Mouse (Mus musculus) heart, embryonic 15.5 days (tissue): ENCODE measurements around the gene Cbfa2t2. TPM values are rescaled to one million over a fixed set of nuclear protein-coding genes. Genes with fewer than 3 reads are reported as not detected.

Source experiments
- ATAC-seq: fragments of 200-750 bp; cut with Nextera tagmentation; replicated peaks from 2 replicates; pipeline ENCODE4 v1.8.0; 2017; ENCODE audit warnings: low read depth, moderate TSS enrichment; ENCODE audit not compliant: insufficient number of reproducible peaks, insufficient read depth, low FRiP score
- H3K27ac ChIP-seq: fragments of 300-500 bp; sonication (generic); 2 replicates; pipeline ENCODE4 v1.5.1; 2015; ENCODE audit warnings: mild to moderate bottlenecking, inconsistent platforms
- H3K27me3 ChIP-seq: fragments of 300-500 bp; sonication (generic); 2 replicates; pipeline ENCODE4 v1.6.1; 2015; ENCODE audit warnings: inconsistent platforms
- H3K36me3 ChIP-seq: fragments of 300-500 bp; sonication (generic); 2 replicates; pipeline ENCODE4 v1.6.1; 2015; ENCODE audit warnings: mild to moderate bottlenecking, inconsistent platforms
- H3K4me1 ChIP-seq: fragments of 300-500 bp; sonication (generic); replicated peaks from 2 replicates; pipeline ENCODE4 v1.6.1; 2015; ENCODE audit warnings: inconsistent platforms
- H3K4me2 ChIP-seq: fragments of 300-500 bp; sonication (generic); 2 replicates; pipeline ENCODE4 v1.6.1; 2015; ENCODE audit warnings: inconsistent platforms, mild to moderate bottlenecking, moderate library complexity
- H3K4me3 ChIP-seq: fragments of 300-500 bp; sonication (generic); 2 replicates; pipeline ENCODE4 v1.5.1; 2015; ENCODE audit warnings: mild to moderate bottlenecking, inconsistent platforms
- H3K9ac ChIP-seq: fragments of 300-500 bp; sonication (generic); 2 replicates; pipeline ENCODE4 v1.6.1; 2015; ENCODE audit warnings: mild to moderate bottlenecking, inconsistent platforms
- H3K9me3 ChIP-seq: fragments of 300-500 bp; sonication (generic); replicated peaks from 2 replicates; pipeline ENCODE4 v1.6.1; 2016; ENCODE audit warnings: inconsistent platforms
- WGBS: fragments of 180-500 bp; shearing (Covaris S2); methylation state at CpG from one replicate; pipeline ENCODE4 v1.1.7; 2015; ENCODE audit warnings: mixed read lengths; 5-methylcytosine and 5-hydroxymethylcytosine counted together
- polyA plus RNA-seq: library from polyadenylated mRNA; unstranded; fragments of >200 nt; fragmentation: Nextera tagmentation; extraction: Ambion mirVana; gene quantifications from 2 replicates; pipeline ENCODE4 v1.2.1, GENCODE M21; 2015

Cbfa2t2 gene
- 25.9 and 31.0 TPM in 2 replicates for polyA plus RNA-seq

DNA sequence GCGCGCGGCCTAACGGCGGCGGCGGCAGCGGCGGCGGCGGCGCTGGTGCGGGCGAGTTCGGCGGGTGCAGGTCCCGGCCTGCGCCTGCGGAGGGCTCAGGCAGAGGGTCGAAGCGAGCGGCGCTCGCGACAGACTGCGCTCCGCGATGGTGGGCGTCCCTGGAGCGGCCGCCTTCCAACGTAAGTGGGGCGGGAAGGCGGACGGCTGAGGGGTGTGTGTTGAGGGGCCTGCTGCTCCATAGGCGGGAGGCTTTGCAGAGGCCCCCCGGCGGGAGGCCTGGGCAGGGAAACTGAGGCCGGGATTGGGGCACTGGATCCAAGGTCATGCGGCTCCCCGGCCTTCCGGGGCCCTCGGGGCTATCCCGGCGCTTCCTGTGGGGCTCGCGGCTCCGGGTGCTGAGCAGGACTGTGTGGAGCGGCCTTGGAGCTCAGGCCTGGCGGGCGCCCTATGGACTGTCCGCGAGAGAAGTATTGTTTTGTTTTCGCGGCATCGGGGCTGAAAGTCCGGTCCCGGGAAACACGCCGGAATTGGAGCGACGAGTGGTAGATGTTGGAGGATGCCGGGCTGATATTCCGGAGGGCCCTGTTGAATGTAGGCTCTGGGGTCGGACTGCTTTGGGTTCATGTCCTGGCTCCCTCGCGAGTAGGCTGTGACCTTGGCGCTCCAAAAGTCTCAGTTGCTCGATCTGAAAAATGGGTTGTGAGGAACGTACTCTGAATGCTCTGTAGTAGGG lies at the start of gene Cbfa2t2:
TSS of gene Cbfa2t2 (plus strand) at position 24 of the 733 bp plus-strand sequence.
- peak within 1 kb of the TSS; percentile 99 for H3K9ac ChIP-seq
- H3K27me3 ChIP-seq = no peaks in the 10 kb centered on the region
- H3K4me1 ChIP-seq = peaks cover 28% of the 10 kb centered on the region
- WGBS = under 1% methylated on average over 69 of the region's 70 CpGs
- ATAC-seq = peak; percentile 62
- no peaks in the 10 kb centered on the region for H3K36me3 ChIP-seq
- H3K27ac ChIP-seq = peak within 1 kb of the TSS; percentile 97
- no peaks in the 10 kb centered on the region for H3K9me3 ChIP-seq
- H3K4me2 ChIP-seq = peak within 1 kb of the TSS; percentile 65
- H3K4me3 ChIP-seq = peak within 1 kb of the TSS; percentile 98

DNA sequence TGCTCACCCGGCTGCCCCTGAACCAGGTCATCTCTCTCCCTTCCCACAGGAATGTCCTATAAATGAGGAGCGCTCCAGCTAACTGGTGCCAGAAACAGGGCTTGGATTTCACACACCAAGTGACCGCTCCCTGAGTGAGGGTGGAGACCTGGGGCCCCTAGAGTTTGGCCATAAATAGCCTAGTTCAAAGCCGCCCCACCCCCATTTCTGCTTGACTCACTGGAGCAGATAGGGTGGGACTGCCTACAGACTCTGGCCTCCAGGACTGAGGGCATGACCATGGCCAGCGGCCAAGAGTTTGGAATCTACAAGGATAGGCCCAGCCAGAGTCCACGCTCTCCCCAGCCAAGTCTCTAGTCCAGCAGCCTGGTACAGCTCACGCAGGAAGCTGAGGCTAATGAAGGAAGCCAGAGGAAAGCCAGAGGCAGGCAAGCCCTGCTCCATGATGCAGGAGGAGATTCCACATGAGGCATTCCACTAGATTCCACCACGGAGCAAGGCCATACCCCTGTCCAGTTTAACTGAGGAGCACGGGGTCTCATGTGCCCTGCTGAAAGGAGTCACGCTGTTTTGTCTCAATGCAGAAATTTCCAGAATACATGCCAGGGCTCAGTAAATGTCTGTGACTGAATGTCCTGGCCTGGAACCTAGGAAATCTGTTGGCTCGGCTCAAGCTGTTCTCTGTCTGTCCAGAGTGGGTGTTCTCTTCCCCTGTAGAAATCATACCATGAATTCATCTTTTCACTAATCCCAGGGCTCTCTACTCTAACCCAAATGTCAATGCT lies 45.9 kb upstream of the Cbfa2t2 start:
- ATAC-seq = peak; percentile 96
- no peaks in the 10 kb centered on the region for H3K36me3 ChIP-seq
- H3K27me3 ChIP-seq = no peaks in the 10 kb centered on the region
- 23% methylated on average over 11 of the region's 11 CpGs for WGBS
- no peak overlapping the region for H3K4me3 ChIP-seq
- H3K4me1 ChIP-seq = peaks cover 30% of the 10 kb centered on the region
- peak overlapping the region; percentile 97 for H3K27ac ChIP-seq
- H3K9ac ChIP-seq = peak overlapping the region; percentile 24; the same call in 1 of the 2 replicates
- H3K4me2 ChIP-seq = peak overlapping the region; percentile 33
- H3K9me3 ChIP-seq = no peaks in the 10 kb centered on the region

DNA sequence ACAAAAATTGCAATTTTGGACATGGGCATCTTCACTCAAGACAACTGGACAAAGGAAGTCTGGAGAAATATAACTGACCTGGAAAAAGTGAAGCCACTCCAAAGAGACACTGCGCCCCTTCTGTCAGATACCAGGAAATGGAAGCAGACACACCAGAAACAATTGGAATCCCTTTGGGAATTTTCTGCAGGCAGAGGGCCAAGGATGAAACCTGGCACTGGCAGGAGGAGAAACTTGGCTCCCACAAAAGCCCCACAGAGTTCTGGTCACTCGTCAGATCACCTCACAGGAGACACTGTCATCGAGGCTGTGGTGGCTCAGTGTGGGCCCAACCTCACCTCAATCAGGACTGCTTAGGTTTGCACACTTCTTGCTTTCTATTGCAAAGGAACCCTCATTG lies 41.7 kb upstream of the Cbfa2t2 start:
- H3K27ac ChIP-seq = peak overlapping the region; percentile 24; the same call in 1 of the 2 replicates
- H3K9ac ChIP-seq = no peak overlapping the region
- no peaks in the 10 kb centered on the region for H3K9me3 ChIP-seq
- 56% methylated on average over 3 of the region's 3 CpGs for WGBS
- no peak for ATAC-seq
- peaks cover 37% of the 10 kb centered on the region for H3K4me1 ChIP-seq
- peaks cover 4% of the 10 kb centered on the region; the same call in 1 of the 2 replicates for H3K36me3 ChIP-seq
- no peak overlapping the region for H3K4me2 ChIP-seq
- H3K4me3 ChIP-seq = no peak overlapping the region
- H3K27me3 ChIP-seq = no peaks in the 10 kb centered on the region

DNA sequence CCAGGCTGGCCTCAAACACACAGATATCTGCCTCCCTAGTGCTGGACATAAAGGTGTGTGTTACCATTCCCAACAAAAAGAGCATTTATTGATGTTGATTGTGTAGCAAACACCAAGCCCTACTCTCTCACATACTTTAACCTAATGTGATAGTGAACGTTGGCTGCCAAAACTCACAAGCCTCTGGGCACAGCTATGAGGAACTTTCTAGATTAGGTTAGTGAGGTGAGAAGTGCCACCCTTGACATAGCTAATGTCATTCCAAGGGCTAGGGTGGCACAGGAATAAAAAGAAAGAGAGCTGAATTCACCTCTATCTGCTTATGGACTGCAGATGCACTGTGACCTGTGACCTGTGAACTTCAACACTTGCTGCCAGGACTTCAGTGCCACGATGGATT lies 39.8 kb upstream of the Cbfa2t2 start:
- H3K9ac ChIP-seq = no peak overlapping the region
- H3K4me1 ChIP-seq = peaks cover 21% of the 10 kb centered on the region
- H3K4me3 ChIP-seq = no peak overlapping the region
- no peaks in the 10 kb centered on the region for H3K9me3 ChIP-seq
- H3K36me3 ChIP-seq = peaks cover 11% of the 10 kb centered on the region; the same call in 1 of the 2 replicates
- no peak overlapping the region for H3K4me2 ChIP-seq
- no peaks in the 10 kb centered on the region for H3K27me3 ChIP-seq
- H3K27ac ChIP-seq = peak overlapping the region; percentile 32; the same call in 1 of the 2 replicates
- 58% methylated on average over 2 of the region's 2 CpGs for WGBS
- no peak for ATAC-seq

DNA sequence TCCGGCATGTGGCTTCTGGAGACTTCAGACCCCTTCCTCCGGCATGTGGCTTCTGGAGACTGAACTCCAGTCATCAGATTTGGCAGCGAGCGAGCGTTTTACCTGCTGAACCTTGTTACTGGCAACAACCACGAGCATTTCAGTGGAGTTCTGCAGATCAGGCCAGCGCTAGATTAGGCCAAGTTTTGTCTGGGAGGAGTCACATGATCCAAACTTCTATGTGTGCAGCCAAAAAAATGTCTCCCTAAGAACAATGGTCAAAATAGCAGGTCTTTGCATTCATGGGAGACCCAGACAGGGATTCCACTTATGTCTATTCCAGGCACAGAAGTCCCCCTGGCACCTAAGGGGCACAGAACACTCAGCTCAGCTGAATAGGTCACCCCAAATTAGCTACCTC lies 38.0 kb upstream of the Cbfa2t2 start:
- no peak for ATAC-seq
- Histone ChIP-seq H3K36me3 (peaks cover 11% of the 10 kb centered on the region; the same call in 1 of the 2 replicates), H3K27me3 (no peaks in the 10 kb centered on the region), H3K9ac (no peak overlapping the region), H3K4me1 (peaks cover 32% of the 10 kb centered on the region), H3K27ac (peak overlapping the region; percentile 71), H3K9me3 (no peaks in the 10 kb centered on the region), H3K4me3 (no peak overlapping the region), H3K4me2 (no peak overlapping the region)
- 58% methylated on average over 7 of the region's 7 CpGs for WGBS

DNA sequence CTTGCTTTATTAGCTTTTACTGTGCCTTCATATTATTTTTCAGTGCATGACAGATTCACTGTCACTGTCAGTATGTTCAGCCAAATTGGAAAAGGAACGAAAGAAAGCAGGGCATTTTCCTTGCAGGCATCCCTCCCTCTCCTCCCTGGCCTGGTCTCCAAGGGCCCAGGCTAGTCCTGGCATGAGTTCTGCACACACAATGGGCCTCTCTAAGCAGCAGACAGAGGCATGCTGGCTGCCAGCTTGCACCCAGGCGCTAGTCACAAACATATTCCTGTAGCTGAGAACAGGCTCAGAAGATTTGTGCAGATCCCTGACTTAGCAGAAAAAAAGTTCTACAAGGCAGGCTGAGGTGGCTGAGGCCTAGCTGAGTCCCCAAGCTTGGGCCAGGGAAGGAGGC lies 37.0 kb upstream of the Cbfa2t2 start:
- no peaks in the 10 kb centered on the region for H3K9me3 ChIP-seq
- 75% methylated on average over 2 of the region's 2 CpGs for WGBS
- ATAC-seq = no peak
- H3K4me2 ChIP-seq = no peak overlapping the region
- no peaks in the 10 kb centered on the region for H3K27me3 ChIP-seq
- H3K4me3 ChIP-seq = no peak overlapping the region
- H3K36me3 ChIP-seq = peaks cover 11% of the 10 kb centered on the region; the same call in 1 of the 2 replicates
- peak overlapping the region; percentile 71; the same call in 1 of the 2 replicates for H3K27ac ChIP-seq
- no peak overlapping the region for H3K9ac ChIP-seq
- peaks cover 39% of the 10 kb centered on the region for H3K4me1 ChIP-seq

DNA sequence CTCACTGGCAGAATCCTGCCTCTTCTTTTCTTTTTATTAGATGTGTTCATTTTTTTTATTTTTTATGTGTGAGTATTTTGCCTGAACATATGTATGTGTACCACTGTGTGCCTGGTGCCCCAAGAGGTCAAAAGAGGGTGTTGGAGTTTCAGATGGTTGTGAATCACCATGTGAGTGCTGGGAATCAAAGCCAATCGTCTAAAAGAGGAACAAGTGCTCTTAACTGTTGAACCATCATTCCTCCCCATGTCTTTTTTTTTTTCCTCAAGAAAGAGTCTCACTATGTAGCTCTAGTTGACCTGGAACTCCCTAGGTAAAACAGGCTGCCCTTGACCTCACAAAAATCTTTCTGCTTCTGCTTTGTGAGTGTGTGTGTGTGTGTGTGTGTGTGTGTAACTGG lies 34.3 kb upstream of the Cbfa2t2 start:
- H3K4me2 ChIP-seq = no peak overlapping the region
- no peak for ATAC-seq
- peak overlapping the region; percentile 87; the same call in 1 of the 2 replicates for H3K27ac ChIP-seq
- H3K36me3 ChIP-seq = peaks cover 11% of the 10 kb centered on the region; the same call in 1 of the 2 replicates
- no peak overlapping the region for H3K4me3 ChIP-seq
- no peaks in the 10 kb centered on the region for H3K27me3 ChIP-seq
- H3K9me3 ChIP-seq = no peaks in the 10 kb centered on the region
- H3K9ac ChIP-seq = no peak overlapping the region
- WGBS = 20% methylated on average over 1 of the region's 1 CpGs
- H3K4me1 ChIP-seq = peaks cover 52% of the 10 kb centered on the region

DNA sequence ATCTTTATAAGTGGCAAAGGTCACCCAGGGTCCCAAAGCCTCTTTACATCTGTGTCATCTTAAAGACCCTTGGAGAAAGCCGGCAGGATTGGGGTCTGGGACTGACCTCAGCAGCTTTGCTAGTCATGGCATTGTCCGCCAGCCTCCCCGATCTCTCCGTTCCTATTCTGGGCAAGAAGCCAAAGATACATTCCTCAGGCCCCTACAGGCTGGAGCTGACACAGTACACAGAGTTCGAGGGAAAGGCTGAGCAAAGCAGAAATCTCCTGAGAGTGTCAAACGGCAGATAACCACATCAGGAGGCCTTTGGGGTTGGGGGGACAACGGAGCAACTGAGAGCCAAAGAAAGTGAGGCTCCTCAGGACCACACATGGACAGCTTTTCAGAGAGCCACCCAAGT lies 33.5 kb upstream of the Cbfa2t2 start:
- H3K36me3 ChIP-seq = peaks cover 11% of the 10 kb centered on the region; the same call in 1 of the 2 replicates
- no peaks in the 10 kb centered on the region for H3K27me3 ChIP-seq
- H3K9ac ChIP-seq = no peak overlapping the region
- 7% methylated on average over 7 of the region's 7 CpGs for WGBS
- H3K9me3 ChIP-seq = no peaks in the 10 kb centered on the region
- peak overlapping the region; percentile 41; the same call in 1 of the 2 replicates for H3K4me2 ChIP-seq
- peak overlapping the region; percentile 87 for H3K27ac ChIP-seq
- peaks cover 57% of the 10 kb centered on the region for H3K4me1 ChIP-seq
- ATAC-seq = peak; percentile 78
- H3K4me3 ChIP-seq = no peak overlapping the region

DNA sequence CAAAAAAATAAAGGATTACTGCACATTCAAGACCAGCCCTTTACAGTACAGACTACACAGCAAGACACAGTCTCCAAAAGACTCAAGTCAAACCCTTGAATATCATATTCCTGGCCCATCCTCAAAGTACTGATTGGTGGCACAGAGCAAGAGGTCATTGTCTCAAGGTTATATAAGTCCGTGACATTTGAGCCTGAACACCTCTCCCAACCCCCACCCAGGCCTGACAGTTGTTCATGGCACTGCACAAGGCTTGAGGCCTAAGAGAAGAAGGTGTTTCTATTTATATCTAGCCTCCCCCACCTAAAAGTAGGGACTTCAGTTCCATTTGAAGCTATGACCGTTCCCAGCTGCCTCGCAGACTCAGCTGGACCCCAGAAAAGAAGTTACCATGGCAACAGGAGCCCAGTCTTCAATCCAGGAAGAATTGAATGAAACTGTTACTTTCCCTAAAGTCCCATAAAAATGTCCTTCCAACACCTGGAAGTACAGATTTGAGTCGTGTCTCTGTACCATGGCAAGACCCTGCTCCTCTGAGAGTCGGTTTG lies 30.8 kb upstream of the Cbfa2t2 start:
- 42% methylated on average over 5 of the region's 5 CpGs for WGBS

DNA sequence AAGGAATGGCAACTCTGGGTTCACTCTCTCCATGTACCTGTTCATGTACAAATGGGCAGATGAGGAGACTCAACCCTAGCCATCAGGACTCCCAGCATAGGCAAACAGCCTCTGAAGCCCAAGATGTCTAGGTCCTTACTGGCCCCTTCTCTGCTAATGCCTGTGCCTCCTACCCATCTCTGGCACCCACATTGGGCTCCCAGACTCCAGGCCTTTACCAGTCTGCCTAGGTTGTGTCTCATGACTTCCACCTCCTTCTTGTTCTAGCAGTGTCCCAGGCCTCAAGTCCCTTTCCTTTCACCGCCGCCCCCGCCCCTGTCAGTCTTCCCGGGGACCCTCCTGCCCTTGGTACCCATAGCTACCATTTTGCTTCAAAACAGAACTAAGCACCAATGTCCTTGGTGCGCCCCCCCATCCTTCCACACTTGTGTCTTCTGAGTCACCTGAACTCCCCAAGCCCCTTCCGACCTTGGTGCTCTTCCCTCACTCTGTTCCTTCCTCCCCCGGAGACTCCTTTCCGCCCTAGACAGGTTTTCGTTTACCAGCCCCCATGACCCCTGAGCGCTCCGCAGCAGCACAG lies 29.1 kb upstream of the Cbfa2t2 start:
- Histone ChIP-seq H3K4me2 (peak overlapping the region; percentile 79), H3K9ac (peak overlapping the region; percentile 73), H3K36me3 (no peaks in the 10 kb centered on the region), H3K27me3 (no peaks in the 10 kb centered on the region), H3K4me1 (peaks cover 63% of the 10 kb centered on the region), H3K27ac (peak overlapping the region; percentile 85), H3K4me3 (peak overlapping the region; percentile 68), H3K9me3 (no peaks in the 10 kb centered on the region)
- 23% methylated on average over 11 of the region's 11 CpGs for WGBS
- no peak for ATAC-seq

More for the DNA sequence above, 30.8 kb upstream of the Cbfa2t2 start:
- H3K4me3 ChIP-seq = peak overlapping the region; percentile 68; the same call in 1 of the 2 replicates
- H3K9me3 ChIP-seq = no peaks in the 10 kb centered on the region
- peak overlapping the region; percentile 79 for H3K4me2 ChIP-seq
- no peak overlapping the region for H3K9ac ChIP-seq
- no peak for ATAC-seq
- peaks cover 65% of the 10 kb centered on the region for H3K4me1 ChIP-seq
- H3K36me3 ChIP-seq = 0 out of 2 replicates have a peak, but pooled peaks cover 4% of the 10 kb centered on the region
- peak overlapping the region; percentile 85 for H3K27ac ChIP-seq
- H3K27me3 ChIP-seq = no peaks in the 10 kb centered on the region
